Mouse (Mus musculus) liver, adult 2 months (tissue): ENCODE data around the gene Tuba1a.

Experiments used
- CTCF ChIP-seq: fragments of 200-500 bp; IDR thresholded peaks from 2 replicates; pipeline ENCODE4 v1.5.1; 2011; ENCODE audit warnings: low read depth, low read length, control low read depth
- POLR2A ChIP-seq: fragments of 200-500 bp; IDR thresholded peaks from 2 replicates; pipeline ENCODE4 v1.6.1; 2011; ENCODE audit warnings: low read length, control low read depth; ENCODE audit not compliant: insufficient read depth; ENCODE audit errors: extremely low read depth

DNA sequence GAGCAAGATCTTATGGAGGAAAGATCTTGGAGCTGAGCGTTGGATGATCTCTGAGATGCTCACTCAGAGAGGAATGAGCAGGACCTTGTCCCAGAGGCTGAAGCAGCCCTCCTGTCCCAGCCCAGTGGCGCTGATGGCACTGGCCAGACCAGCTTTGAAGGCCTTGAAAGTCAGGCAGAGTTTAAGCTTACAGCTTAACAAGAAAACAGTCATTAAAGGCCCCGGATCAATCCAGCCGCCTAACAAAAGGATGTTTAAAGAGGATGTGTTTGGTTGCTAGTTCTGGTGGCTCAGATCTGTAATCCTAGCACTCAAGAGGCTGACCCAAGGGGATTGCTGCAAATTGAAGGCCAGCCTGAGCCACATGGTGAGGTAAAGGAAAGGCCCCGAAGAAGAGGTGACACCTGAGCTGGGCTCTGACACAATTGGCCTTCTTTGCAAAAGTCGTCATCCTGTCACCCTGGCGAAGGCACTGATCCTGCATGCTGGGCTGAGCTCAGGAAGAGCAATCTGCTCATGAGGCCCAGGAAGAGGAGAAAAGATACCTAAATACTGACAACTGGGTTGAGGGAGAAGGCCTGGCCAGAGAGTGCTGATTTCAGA is 26.6 kb upstream of the Tuba1a start:
- TF ChIP-seq CTCF (no peak), POLR2A (no peak)
